Mouse (Mus musculus): ENCODE measurements around the gene Gm9999. TPM values are rescaled to one million over a fixed set of nuclear protein-coding genes. Genes with fewer than 3 reads are reported as not detected.
"Not testable (repeated sequence)": the region's sequence is repeated elsewhere in the genome, so short reads cannot be mapped to it uniquely, and the experiment has no call there.

Gene Gm9999
- total and polyA plus RNA-seq, 3 experiments: not detected

- DNase-seq: not testable (repeated sequence)
These were observed 43.5 kb downstream of the Gm9999 start for GRCm38 (mm10) chr7:47026899-47027298.

GRCm38 (mm10) chr7:47027520-47027919 is 44.1 kb downstream of the Gm9999 start:
- no peak for DNase-seq

- DNase-seq: no peak
These were observed 47.3 kb downstream of the Gm9999 start for GRCm38 (mm10) chr7:47030517-47031193.

GRCm38 (mm10) chr7:47031371-47031770 is 48.0 kb downstream of the Gm9999 start:
- peak; percentile 37 for DNase-seq

GRCm38 (mm10) chr7:47034785-47035384 is 51.5 kb downstream of the Gm9999 start:
- no peak for DNase-seq

GRCm38 (mm10) chr7:47035426-47035825 is 52.0 kb downstream of the Gm9999 start:
- no peak for DNase-seq

Other genes with a start within 250 kb of the Gm9999 start
- not detected for gene Saa1, start 240.6 kb upstream of the Gm9999 start, total RNA-seq (2021)
- gene Saa1, start 240.6 kb upstream of the Gm9999 start, polyA plus RNA-seq (2012; rRNA removed): not detected in 2 replicates
- not detected for gene Saa2, start 231.8 kb upstream of the Gm9999 start, total RNA-seq (2021)
- gene Saa2, start 231.8 kb upstream of the Gm9999 start, polyA plus RNA-seq (2012; rRNA removed): not detected in 2 replicates
- gene Hps5, start 187.5 kb upstream of the Gm9999 start, total RNA-seq (2021): 10 to 100 TPM; 20.1 to 23.9 TPM
- 11.2 and 11.3 TPM in 2 replicates for gene Hps5, start 187.5 kb upstream of the Gm9999 start, polyA plus RNA-seq (2012; rRNA removed)
- gene Gtf2h1, start 187.5 kb upstream of the Gm9999 start, total RNA-seq (2021): 10 to 100 TPM; 30.4 to 46.7 TPM
- gene Gtf2h1, start 187.5 kb upstream of the Gm9999 start, polyA plus RNA-seq (2012; rRNA removed): 4.9 and 8.5 TPM in 2 replicates
- gene Ldha, start 142.1 kb upstream of the Gm9999 start, total RNA-seq (2021): 100 to 1,000 TPM; 381 to 429 TPM
- gene Ldha, start 142.1 kb upstream of the Gm9999 start, polyA plus RNA-seq (2012; rRNA removed): 178 and 230 TPM in 2 replicates
- gene Ldhc, start 122.4 kb upstream of the Gm9999 start, total RNA-seq (2021): not detected
- gene Ldhc, start 122.4 kb upstream of the Gm9999 start, polyA plus RNA-seq (2012; rRNA removed): not detected in 2 replicates
- 10 to 100 TPM; 72.3 to 88.8 TPM for gene Tsg101, start 63.6 kb upstream of the Gm9999 start, total RNA-seq (2021)
- 78.2 and 127 TPM in 2 replicates for gene Tsg101, start 63.6 kb upstream of the Gm9999 start, polyA plus RNA-seq (2012; rRNA removed)
- 10 to 100 TPM; 18.0 to 26.4 TPM for gene Uevld, start 25.1 kb upstream of the Gm9999 start, total RNA-seq (2021)
- 1.3 TPM in 2 replicates for gene Uevld, start 25.1 kb upstream of the Gm9999 start, polyA plus RNA-seq (2012; rRNA removed)
- gene Spty2d1, start 24.8 kb downstream of the Gm9999 start, total RNA-seq (2021): 10 to 100 TPM; 16.6 to 20.5 TPM
- gene Spty2d1, start 24.8 kb downstream of the Gm9999 start, polyA plus RNA-seq (2012; rRNA removed): 2.7 and 4.4 TPM in 2 replicates
- 10 to 100 TPM; 17.9 to 61.5 TPM for gene Tmem86a, start 67.0 kb downstream of the Gm9999 start, total RNA-seq (2021)
- 93.2 and 164 TPM in 2 replicates for gene Tmem86a, start 67.0 kb downstream of the Gm9999 start, polyA plus RNA-seq (2012; rRNA removed)
- gene Ptpn5, start 150.1 kb downstream of the Gm9999 start, total RNA-seq (2021): under 1 TPM; 0.41 to 0.66 TPM
- gene Ptpn5, start 150.1 kb downstream of the Gm9999 start, polyA plus RNA-seq (2012; rRNA removed): 0.18 and 0.35 TPM in 2 replicates
- not detected for gene Mrgpra6, start 221.3 kb downstream of the Gm9999 start, total RNA-seq (2021)
- not detected in 2 replicates for gene Mrgpra6, start 221.3 kb downstream of the Gm9999 start, polyA plus RNA-seq (2012; rRNA removed)

All from adrenal gland, adult 2 months (tissue).